ENCODE assay signal across 28 mouse cellular contexts in the genomic region with DNA sequence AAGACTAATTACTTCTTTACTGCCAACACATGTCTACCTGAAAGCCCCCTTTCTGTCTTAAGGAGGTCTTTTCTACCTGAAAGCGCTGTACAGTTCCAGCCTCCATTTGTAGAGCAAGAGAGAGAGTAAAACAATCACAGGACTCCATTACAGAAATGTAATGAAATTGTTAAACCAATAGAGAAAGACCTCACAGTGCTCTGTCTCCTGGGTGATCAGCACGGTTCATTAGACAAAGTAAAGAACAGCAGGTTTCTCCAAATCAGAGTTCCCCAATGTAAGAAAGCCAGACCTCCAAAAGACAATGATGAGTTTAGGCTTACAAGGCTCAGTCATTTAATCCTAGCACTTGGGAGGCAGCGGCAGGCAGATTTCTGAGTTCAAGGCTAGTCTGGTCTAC.
DNase-seq lines count a peak whose midpoint lies in the region; ATAC-seq and TF ChIP-seq lines count a peak whose summit lies in the region.
"Had no signal": no experiment of that assay in that cellular context is flagged by ENCODE, and none has a peak within 500 bp of the region (broad histone marks: within the 10 kb centered on the region; RNA-seq: fewer than 3 reads in every experiment).

No protein-coding gene starts in this region.

- H3K27me3 ChIP-seq in embryonic facial prominence, embryonic 13.5 days, result no peaks in the 10 kb centered on the region
- H3K27me3 ChIP-seq in embryonic facial prominence, embryonic 10.5 days (replicated peaks; ENCODE audit: low read depth, poor library complexity, severe bottlenecking), result no peaks in the 10 kb centered on the region
- H3K27me3 ChIP-seq in forebrain, embryonic 13.5 days, result no peaks in the 10 kb centered on the region
- 0 out of 2 replicates have a peak, but pooled peaks cover 3% of the 10 kb centered on the region for H3K27me3 ChIP-seq in forebrain, embryonic 10.5 days (ENCODE audit: poor library complexity, severe bottlenecking)
- H3K27me3 ChIP-seq in midbrain, embryonic 11.5 days (ENCODE audit: control insufficient read depth, insufficient read depth, low read length), result no peaks in the 10 kb centered on the region
- no peaks in the 10 kb centered on the region for H3K27me3 ChIP-seq in midbrain, postnatal 0 days (ENCODE audit: insufficient read depth, low read length)
- H3K27me3 ChIP-seq: CH12.LX; embryonic facial prominence, embryonic 15.5 days; heart, embryonic 13.5 days; hindbrain, embryonic 15.5 days; intestine, embryonic 15.5 days had no signal

- WGBS in embryonic facial prominence, embryonic 13.5 days, result 52% methylated on average over 3 of the region's 3 CpGs
- WGBS in embryonic facial prominence, embryonic 10.5 days, result 62% methylated on average over 3 of the region's 3 CpGs
- 16% methylated on average over 3 of the region's 3 CpGs for WGBS in forebrain, embryonic 13.5 days
- 44% methylated on average over 3 of the region's 3 CpGs for WGBS in forebrain, embryonic 10.5 days
- 50% methylated on average over 3 of the region's 3 CpGs for WGBS in midbrain, embryonic 11.5 days
- WGBS in midbrain, postnatal 0 days, result 43% methylated on average over 3 of the region's 3 CpGs

- no peak overlapping the region for H3K4me3 ChIP-seq in embryonic facial prominence, embryonic 13.5 days
- H3K4me3 ChIP-seq in embryonic facial prominence, embryonic 10.5 days, result no peak overlapping the region
- no peak overlapping the region for H3K4me3 ChIP-seq in forebrain, embryonic 13.5 days
- no peak overlapping the region for H3K4me3 ChIP-seq in forebrain, embryonic 10.5 days
- no peak overlapping the region for H3K4me3 ChIP-seq in midbrain, embryonic 11.5 days (ENCODE audit: low read depth, low read length)
- no peak overlapping the region for H3K4me3 ChIP-seq in midbrain, postnatal 0 days (ENCODE audit: low read depth, low read length)
- H3K4me3 ChIP-seq: embryonic facial prominence, embryonic 15.5 days; heart, adult 2 months; heart, embryonic 10.5 days; heart, embryonic 13.5 days; hindbrain, embryonic 15.5 days; intestine, embryonic 15.5 days had no signal

- no peaks in the 10 kb centered on the region for H3K36me3 ChIP-seq in embryonic facial prominence, embryonic 13.5 days
- no peaks in the 10 kb centered on the region for H3K36me3 ChIP-seq in embryonic facial prominence, embryonic 10.5 days (replicated peaks)
- H3K36me3 ChIP-seq in forebrain, embryonic 13.5 days (ENCODE audit: poor library complexity, severe bottlenecking), result no peaks in the 10 kb centered on the region
- H3K36me3 ChIP-seq in forebrain, embryonic 10.5 days (replicated peaks), result no peaks in the 10 kb centered on the region
- H3K36me3 ChIP-seq in midbrain, embryonic 11.5 days (ENCODE audit: control insufficient read depth, insufficient read depth, low read length), result no peaks in the 10 kb centered on the region
- H3K36me3 ChIP-seq in midbrain, postnatal 0 days (ENCODE audit: insufficient read depth, low read length), result no peaks in the 10 kb centered on the region
- H3K36me3 ChIP-seq: embryonic facial prominence, embryonic 15.5 days; G1E; heart, embryonic 10.5 days; heart, embryonic 13.5 days; hindbrain, embryonic 15.5 days; intestine, embryonic 15.5 days had no signal

- no peak overlapping the region for H3K9ac ChIP-seq in embryonic facial prominence, embryonic 13.5 days
- H3K9ac ChIP-seq in forebrain, embryonic 13.5 days, result no peak overlapping the region
- no peak overlapping the region for H3K9ac ChIP-seq in midbrain, embryonic 11.5 days (ENCODE audit: low read length)
- H3K9ac ChIP-seq in midbrain, postnatal 0 days (replicated peaks; ENCODE audit: low read length, poor library complexity, severe bottlenecking), result no peak overlapping the region
- H3K9ac ChIP-seq: embryonic facial prominence, embryonic 15.5 days; heart, embryonic 13.5 days; hindbrain, embryonic 15.5 days; intestine, embryonic 15.5 days had no signal

- no peak for DNase-seq in embryonic facial prominence, embryonic 10.5 days (ENCODE audit: low spot score)
- no peak for DNase-seq in forebrain, embryonic 10.5 days (ENCODE audit: extremely low spot score, low spot score)
- DNase-seq in midbrain, embryonic 11.5 days (ENCODE audit: low spot score, missing footprints), result peak; percentile 66
- no peak for DNase-seq in midbrain, postnatal 0 days (ENCODE audit: low spot score)
- peak; percentile 22 for DNase-seq in retina, embryonic 14.5 days (ENCODE audit: low spot score)
- no peak for DNase-seq in B cell, adult 2 months
- DNase-seq: adrenal gland, postnatal 10 days; adrenal gland, postnatal 36 days; cerebellum, adult 11 months; cerebellum, adult 2 months; cerebellum, adult 9-11 months; cerebellum, postnatal 25 days; gastrocnemius, postnatal 10 days; gastrocnemius, postnatal 36 days; heart, adult 2 months; heart, postnatal 14 days; heart, postnatal 4 days; kidney, adult 11 months had no signal

- H3K27ac ChIP-seq in embryonic facial prominence, embryonic 13.5 days, result peak overlapping the region; percentile 83; the same call in 1 of the 2 replicates
- no peak overlapping the region for H3K27ac ChIP-seq in embryonic facial prominence, embryonic 10.5 days (replicated peaks)
- no peak overlapping the region for H3K27ac ChIP-seq in forebrain, embryonic 13.5 days
- no peak overlapping the region for H3K27ac ChIP-seq in forebrain, embryonic 10.5 days
- H3K27ac ChIP-seq in midbrain, embryonic 11.5 days (ENCODE audit: low read depth, low read length), result no peak overlapping the region
- no peak overlapping the region for H3K27ac ChIP-seq in midbrain, postnatal 0 days (ENCODE audit: low read depth, low read length)
- H3K27ac ChIP-seq: heart, adult 2 months; heart, embryonic 10.5 days; heart, embryonic 13.5 days; hindbrain, embryonic 15.5 days; intestine, embryonic 15.5 days had no signal

- H3K9me3 ChIP-seq in embryonic facial prominence, embryonic 13.5 days, result no peaks in the 10 kb centered on the region
- H3K9me3 ChIP-seq in embryonic facial prominence, embryonic 10.5 days, result no peaks in the 10 kb centered on the region
- H3K9me3 ChIP-seq in forebrain, embryonic 13.5 days (replicated peaks), result no peaks in the 10 kb centered on the region
- no peaks in the 10 kb centered on the region for H3K9me3 ChIP-seq in forebrain, embryonic 10.5 days
- no peaks in the 10 kb centered on the region for H3K9me3 ChIP-seq in midbrain, embryonic 11.5 days (ENCODE audit: control insufficient read depth, low read length)
- no peaks in the 10 kb centered on the region for H3K9me3 ChIP-seq in midbrain, postnatal 0 days (ENCODE audit: low read length)
- H3K9me3 ChIP-seq: embryonic facial prominence, embryonic 15.5 days; heart, embryonic 10.5 days; heart, embryonic 13.5 days; hindbrain, embryonic 15.5 days; intestine, embryonic 15.5 days had no signal

- no peak overlapping the region; the same call in 1 of the 2 replicates for H3K4me2 ChIP-seq in embryonic facial prominence, embryonic 13.5 days
- H3K4me2 ChIP-seq in forebrain, embryonic 13.5 days, result no peak overlapping the region
- H3K4me2 ChIP-seq in midbrain, embryonic 11.5 days, result no peak overlapping the region
- H3K4me2 ChIP-seq in midbrain, postnatal 0 days (ENCODE audit: low read depth, low read length, poor library complexity, severe bottlenecking), result no peak overlapping the region
- H3K4me2 ChIP-seq: heart, embryonic 13.5 days; intestine, embryonic 15.5 days had no signal

- H3K4me1 ChIP-seq in embryonic facial prominence, embryonic 13.5 days, result peaks cover 19% of the 10 kb centered on the region
- peaks cover 17% of the 10 kb centered on the region for H3K4me1 ChIP-seq in embryonic facial prominence, embryonic 10.5 days
- no peaks in the 10 kb centered on the region for H3K4me1 ChIP-seq in forebrain, embryonic 13.5 days
- peaks cover 16% of the 10 kb centered on the region for H3K4me1 ChIP-seq in forebrain, embryonic 10.5 days
- H3K4me1 ChIP-seq in midbrain, embryonic 11.5 days (ENCODE audit: control insufficient read depth, insufficient read depth, low read length), result no peaks in the 10 kb centered on the region
- no peaks in the 10 kb centered on the region for H3K4me1 ChIP-seq in midbrain, postnatal 0 days (ENCODE audit: insufficient read depth, low read length)
- H3K4me1 ChIP-seq: embryonic facial prominence, embryonic 15.5 days; heart, embryonic 10.5 days; heart, embryonic 13.5 days; hindbrain, embryonic 15.5 days; intestine, embryonic 15.5 days had no signal

- no peak for TF ChIP-seq CTCF in midbrain, postnatal 0 days (IDR thresholded peaks at IDR 0.05)

- no peak for ATAC-seq in embryonic facial prominence, embryonic 13.5 days (ENCODE audit: insufficient number of reproducible peaks, insufficient read depth, low FRiP score, low TSS enrichment, low read depth)
- ATAC-seq in forebrain, embryonic 13.5 days, result 0 out of 2 replicates have a peak, but pooled peaks have one; percentile 20
- no peak for ATAC-seq in midbrain, embryonic 11.5 days (ENCODE audit: low FRiP score)
- ATAC-seq in midbrain, postnatal 0 days (ENCODE audit: low FRiP score), result no peak
- ATAC-seq: intestine, embryonic 15.5 days; Patski had no signal

Comparison
In these comparisons a context has a peak if more than half of its experiments do, and no peak if none do; other contexts are left out.
1. DNase-seq: peak in midbrain, embryonic 11.5 days (single experiment) and retina, embryonic 14.5 days (single experiment); none in embryonic facial prominence, embryonic 10.5 days (single experiment), forebrain, embryonic 10.5 days (single experiment), midbrain, postnatal 0 days (single experiment) and B cell, adult 2 months (0 of 2).